Mouse (Mus musculus) forebrain, postnatal 0 days (tissue): ENCODE results near the gene Cyb5d2. TPM values are rescaled to one million over a fixed set of nuclear protein-coding genes. Genes with fewer than 3 reads are reported as not detected.
A peak's percentile ranks its signal among the peaks of the same experiment; 100 is the strongest.

Source experiments
- ATAC-seq: fragments of 200-750 bp; cut with Nextera tagmentation; 2 replicates; pipeline ENCODE4 v1.8.0; 2017; ENCODE audit warnings: mild to moderate bottlenecking, moderate library complexity
- DNase-seq: peaks from one replicate; pipeline ENCODE4 v3.0.0-alpha.2; 2015
- H3K27ac ChIP-seq: fragments of 300-500 bp; sonication (generic); 2 replicates; pipeline ENCODE4 v1.5.1; 2014; ENCODE audit warnings: low read depth, mild to moderate bottlenecking, antibody characterized with exemption, low read length, moderate library complexity, mixed read lengths
- H3K27me3 ChIP-seq: fragments of 300-500 bp; sonication (generic); 2 replicates; pipeline ENCODE4 v1.6.1; 2014; ENCODE audit warnings: mild to moderate bottlenecking, low read length, mixed read lengths; ENCODE audit not compliant: insufficient read depth
- H3K36me3 ChIP-seq: fragments of 300-500 bp; sonication (generic); 2 replicates; pipeline ENCODE4 v1.6.1; 2014; ENCODE audit warnings: mild to moderate bottlenecking, moderate library complexity; ENCODE audit not compliant: insufficient read depth
- H3K4me1 ChIP-seq: fragments of 300-500 bp; sonication (generic); 2 replicates; pipeline ENCODE4 v1.6.1; 2014; ENCODE audit warnings: antibody characterized with exemption; ENCODE audit not compliant: insufficient read depth
- H3K4me2 ChIP-seq: fragments of 300-500 bp; sonication (generic); 2 replicates; pipeline ENCODE4 v1.6.1; 2014; ENCODE audit warnings: low read depth, mild to moderate bottlenecking, moderate library complexity
- H3K4me3 ChIP-seq: fragments of 300-500 bp; sonication (generic); 2 replicates; pipeline ENCODE4 v1.5.1; 2014; ENCODE audit warnings: low read depth, low read length, mixed read lengths
- H3K9ac ChIP-seq: fragments of 300-500 bp; sonication (generic); 2 replicates; pipeline ENCODE4 v1.6.1; 2014; ENCODE audit warnings: mild to moderate bottlenecking
- H3K9me3 ChIP-seq: fragments of 300-500 bp; sonication (generic); 2 replicates; pipeline ENCODE4 v1.6.1; 2016; ENCODE audit warnings: low read length
- CTCF ChIP-seq: sonication (generic); IDR thresholded peaks from 2 replicates; pipeline ENCODE4 v1.5.1; 2016; ENCODE audit warnings: antibody characterized with exemption, control low read depth, low read depth
- WGBS: fragments of 180-500 bp; shearing (Covaris S2); extraction: QIAGEN DNeasy Blood & Tissue Kit; methylation state at CpG from one replicate; pipeline ENCODE4 v1.1.7; 2014; 5-methylcytosine and 5-hydroxymethylcytosine counted together
- polyA plus RNA-seq: library from polyadenylated mRNA; unstranded; fragments of >200 nt; fragmentation: Nextera tagmentation; extraction: Ambion mirVana; gene quantifications from 2 replicates; pipeline ENCODE4 v1.2.1, GENCODE M21; 2015
- total RNA-seq: library from RNA; depleted of rRNA; stranded (reverse); fragments of >200 nt; gene quantifications from 2 replicates; pipeline ENCODE4 v1.2.3, GENCODE M21; 2014; rRNA removed

Cyb5d2 gene
- total RNA-seq: 6.8 and 7.8 TPM in 2 replicates
- polyA plus RNA-seq: 6.1 and 8.4 TPM in 2 replicates

GRCm38 (mm10) chr11:72795455-72796295, at the start of gene Cyb5d2, which contains the start of gene Zzef1:
TSS of gene Cyb5d2 (minus strand) at chr11:72796142.
TSS of gene Zzef1 (plus strand) at chr11:72796226.
- WGBS: under 1% methylated on average over 61 of the region's 69 CpGs
- peak within 1 kb of the TSS; percentile 91 for H3K9ac ChIP-seq
- peaks cover 5% of the 10 kb centered on the region for H3K4me1 ChIP-seq
- H3K9me3 ChIP-seq: no peaks in the 10 kb centered on the region
- peak within 1 kb of the TSS; percentile 86 for H3K27ac ChIP-seq
- ATAC-seq (peak; percentile 97), DNase-seq (peak; percentile 97)
- peak within 1 kb of the TSS; percentile 99 for H3K4me3 ChIP-seq
- H3K27me3 ChIP-seq: no peaks in the 10 kb centered on the region
- peak within 1 kb of the TSS; percentile 84 for H3K4me2 ChIP-seq
- no peaks in the 10 kb centered on the region for H3K36me3 ChIP-seq
- no peak for TF ChIP-seq CTCF

- WGBS: 95% methylated on average over 2 of the region's 2 CpGs
- ATAC-seq (no peak), DNase-seq (no peak)
- no peak overlapping the region for H3K9ac ChIP-seq
- no peak for TF ChIP-seq CTCF
- peaks cover 45% of the 10 kb centered on the region for H3K36me3 ChIP-seq
- H3K9me3 ChIP-seq: no peaks in the 10 kb centered on the region
- H3K27me3 ChIP-seq: no peaks in the 10 kb centered on the region
- H3K27ac ChIP-seq: no peak overlapping the region
- no peaks in the 10 kb centered on the region for H3K4me1 ChIP-seq
- H3K4me2 ChIP-seq: no peak overlapping the region
- H3K4me3 ChIP-seq: no peak overlapping the region
These were observed 49.6 kb upstream of the Cyb5d2 start for GRCm38 (mm10) chr11:72845526-72845925.

- H3K27me3 ChIP-seq: no peaks in the 10 kb centered on the region
- no peak overlapping the region for H3K27ac ChIP-seq
- H3K4me2 ChIP-seq: no peak overlapping the region
- no peak overlapping the region for H3K9ac ChIP-seq
- H3K4me1 ChIP-seq: no peaks in the 10 kb centered on the region
- no peak for TF ChIP-seq CTCF
- no peak for ATAC-seq
- H3K36me3 ChIP-seq: peaks cover 46% of the 10 kb centered on the region
- H3K4me3 ChIP-seq: no peak overlapping the region
- no peaks in the 10 kb centered on the region for H3K9me3 ChIP-seq
- DNase-seq: no peak
These were observed 47.6 kb upstream of the Cyb5d2 start for GRCm38 (mm10) chr11:72843576-72843975.

DNA sequence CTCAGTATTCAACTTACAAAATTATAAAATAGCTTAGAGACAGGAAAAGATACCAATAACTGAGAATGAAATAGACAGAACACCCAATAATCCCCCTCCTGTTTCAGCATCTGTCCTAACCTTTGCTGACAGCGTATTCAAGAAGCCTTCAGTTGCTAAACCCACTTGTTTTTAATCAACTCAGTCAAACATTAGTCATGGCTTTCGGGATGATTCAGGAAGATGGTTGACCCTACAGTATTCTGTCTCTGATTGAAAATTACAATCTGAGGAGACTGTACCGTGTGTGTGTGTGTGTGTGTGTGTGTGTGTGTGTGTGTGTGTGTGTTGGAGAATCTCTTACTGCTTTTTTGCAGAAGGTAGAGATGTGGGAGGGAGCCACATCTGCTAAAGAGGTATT, 46.8 kb upstream of the Cyb5d2 start:
- Histone ChIP-seq H3K36me3 (peaks cover 38% of the 10 kb centered on the region), H3K9me3 (no peaks in the 10 kb centered on the region), H3K9ac (no peak overlapping the region), H3K4me2 (no peak overlapping the region), H3K27me3 (no peaks in the 10 kb centered on the region), H3K4me1 (no peaks in the 10 kb centered on the region), H3K27ac (no peak overlapping the region), H3K4me3 (no peak overlapping the region)
- TF ChIP-seq CTCF: no peak
- DNase-seq (no peak), ATAC-seq (no peak)
- WGBS: 92% methylated on average over 3 of the region's 3 CpGs

DNA sequence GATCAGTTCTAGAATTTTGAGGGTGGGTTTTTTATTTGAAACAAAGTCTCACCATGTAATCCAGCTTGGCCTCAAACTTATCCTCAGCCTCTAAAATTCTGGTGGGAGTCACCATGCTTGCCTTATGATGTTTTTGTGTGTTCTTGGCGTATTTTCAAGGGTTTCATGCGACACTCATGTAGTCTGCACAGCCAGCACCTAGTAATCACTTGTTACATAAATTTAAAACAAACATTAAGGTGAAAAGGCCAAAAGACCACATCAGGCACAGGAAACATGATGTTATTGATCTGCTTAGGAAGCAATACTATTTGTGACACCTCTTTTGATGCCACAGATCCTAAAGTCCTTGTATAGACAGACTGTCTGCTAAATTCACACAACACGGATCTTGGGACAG, 33.9 kb upstream of the Cyb5d2 start:
- TF ChIP-seq CTCF: no peak
- Histone ChIP-seq H3K4me1 (no peaks in the 10 kb centered on the region), H3K27me3 (no peaks in the 10 kb centered on the region), H3K36me3 (peaks cover 67% of the 10 kb centered on the region), H3K4me3 (no peak overlapping the region), H3K9me3 (no peaks in the 10 kb centered on the region), H3K4me2 (no peak overlapping the region), H3K9ac (no peak overlapping the region), H3K27ac (no peak overlapping the region)
- DNase-seq (no peak), ATAC-seq (no peak)
- WGBS: 93% methylated on average over 3 of the region's 3 CpGs

DNA sequence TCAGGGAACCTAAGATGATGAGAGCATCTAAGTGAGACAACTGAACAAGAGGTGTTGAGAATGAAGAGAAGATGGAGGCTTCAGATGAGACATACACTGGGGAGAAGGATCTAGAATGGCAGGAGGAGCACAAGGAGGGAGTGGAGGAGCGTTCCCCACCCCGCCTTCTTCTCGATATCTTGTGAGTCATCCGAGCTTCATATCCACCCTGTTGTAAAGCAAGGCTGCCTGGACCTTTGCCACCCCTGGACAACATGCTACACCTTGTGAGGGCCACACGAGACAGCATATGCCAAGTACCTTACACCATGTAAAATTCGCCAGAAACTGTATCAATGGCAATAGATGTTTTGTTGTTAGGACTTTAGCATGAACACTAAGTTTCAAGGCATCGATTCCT, 25.1 kb upstream of the Cyb5d2 start:
- ATAC-seq (no peak), DNase-seq (no peak)
- TF ChIP-seq CTCF: no peak
- Histone ChIP-seq H3K4me1 (no peaks in the 10 kb centered on the region), H3K27ac (no peak overlapping the region), H3K4me2 (no peak overlapping the region), H3K9me3 (no peaks in the 10 kb centered on the region), H3K36me3 (peaks cover 52% of the 10 kb centered on the region), H3K9ac (no peak overlapping the region), H3K27me3 (no peaks in the 10 kb centered on the region), H3K4me3 (no peak overlapping the region)
- WGBS: 93% methylated on average over 7 of the region's 7 CpGs

DNA sequence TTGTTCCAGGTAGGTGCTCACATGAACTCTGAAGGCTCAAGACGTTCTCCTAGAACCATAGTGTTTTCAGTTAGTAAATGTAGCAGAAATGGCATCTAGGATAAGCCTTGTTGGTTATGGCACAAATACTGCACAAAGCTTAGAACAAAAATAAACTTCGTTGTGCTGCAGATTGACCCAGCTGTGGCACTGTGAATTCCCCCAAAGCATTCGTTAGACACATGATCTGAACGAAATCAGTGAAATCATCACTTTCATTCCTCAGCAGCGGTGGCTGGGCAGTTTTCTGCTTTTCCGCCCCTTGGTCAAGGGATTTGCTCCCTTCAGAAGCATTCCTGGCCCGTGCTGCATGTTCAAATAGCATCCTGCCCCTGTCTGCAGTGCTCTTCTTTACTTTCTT, 22.1 kb upstream of the Cyb5d2 start:
- Histone ChIP-seq H3K9me3 (no peaks in the 10 kb centered on the region), H3K4me2 (no peak overlapping the region), H3K9ac (no peak overlapping the region), H3K27ac (no peak overlapping the region), H3K36me3 (peaks cover 36% of the 10 kb centered on the region), H3K27me3 (no peaks in the 10 kb centered on the region), H3K4me3 (no peak overlapping the region), H3K4me1 (no peaks in the 10 kb centered on the region)
- DNase-seq: no peak
- WGBS: 89% methylated on average over 7 of the region's 7 CpGs
- no peak for ATAC-seq
- TF ChIP-seq CTCF: no peak
